Mouse (Mus musculus) CH12.LX (cell line): ENCODE data around the gene Nxpe3. TPM values are rescaled to one million over a fixed set of nuclear protein-coding genes. Genes with fewer than 3 reads are reported as not detected.

Experiments used
- DNase-seq: peaks from one replicate; pipeline ENCODE4 v3.0.0-alpha.2; 2013; ENCODE audit errors: extremely low read depth
- H3K27ac ChIP-seq: 2 replicates; pipeline ENCODE4 v1.5.1; 2012; ENCODE audit warnings: low read depth, mild to moderate bottlenecking, control low read depth, moderate library complexity; ENCODE audit not compliant: insufficient read depth
- H3K27me3 ChIP-seq: replicated peaks from 2 replicates; pipeline ENCODE3; 2012; ENCODE audit warnings: inconsistent platforms
- H3K36me3 ChIP-seq, 2 experiments: replicated peaks in 1 of 2; 2 replicates each; pipeline versions ENCODE3 to v1.6.1; 2012; ENCODE audit warnings: inconsistent platforms in 1 of 2, low read length in 1 of 2, mild to moderate bottlenecking in 1 of 2, mixed read lengths in 1 of 2, moderate library complexity in 1 of 2; ENCODE audit not compliant: control insufficient read depth in 1 of 2, insufficient read depth in 1 of 2
- H3K4me1 ChIP-seq, 2 experiments: 2 replicates each; pipeline ENCODE4 v1.6.1; 2012; ENCODE audit warnings: inconsistent platforms in 1 of 2, moderate library complexity in 1 of 2; ENCODE audit not compliant: insufficient read depth in 2 of 2, control insufficient read depth in 1 of 2
- H3K4me2 ChIP-seq: 2 replicates; pipeline ENCODE4 v1.6.1; 2012; ENCODE audit warnings: low read depth, mild to moderate bottlenecking, control low read depth; ENCODE audit not compliant: poor library complexity, insufficient read depth, severe bottlenecking
- H3K4me3 ChIP-seq, 3 experiments: fragments of 150-350 bp in 1 of 3; sonication (generic) in 1 of 3; replicated peaks in 1 of 3; 2 replicates each; pipeline versions ENCODE3 to v1.5.1; 2011 to 2012; ENCODE audit warnings: low read depth in 2 of 3, low read length in 2 of 3, mild to moderate bottlenecking in 2 of 3, moderate library complexity in 2 of 3, control low read depth in 1 of 3, improper control_type of control experiment in 1 of 3, inconsistent platforms in 1 of 3, mixed read lengths in 1 of 3; ENCODE audit not compliant: poor library complexity in 1 of 3
- H3K79me2 ChIP-seq: replicated peaks from 2 replicates; pipeline ENCODE4 v1.6.1; 2012; ENCODE audit warnings: mild to moderate bottlenecking, moderate library complexity; ENCODE audit not compliant: control insufficient read depth, poor library complexity, insufficient read depth, severe bottlenecking; ENCODE audit errors: extremely low read depth
- H3K9ac ChIP-seq: 2 replicates; pipeline ENCODE4 v1.6.1; 2012; ENCODE audit warnings: low read depth, mild to moderate bottlenecking, control low read depth, moderate library complexity; ENCODE audit not compliant: insufficient read depth
- H3K9me3 ChIP-seq: replicated peaks from 2 replicates; pipeline ENCODE3; 2012; ENCODE audit warnings: low read length, inconsistent platforms, mixed read lengths
- BHLHE40 ChIP-seq: IDR thresholded peaks from 2 replicates; pipeline ENCODE4 v1.6.1; 2011; ENCODE audit warnings: mild to moderate bottlenecking, low read depth, low read length, improper control_type of control experiment
- CTCF ChIP-seq, 2 experiments: IDR thresholded peaks in 1 of 2; conservative IDR thresholded peaks in 1 of 2; 2 replicates each; pipeline ENCODE4 v1.5.1; 2011 to 2012; ENCODE audit warnings: low read depth in 2 of 2, low read length in 2 of 2, improper control_type of control experiment in 1 of 2, inconsistent platforms in 1 of 2, mild to moderate bottlenecking in 1 of 2, moderate library complexity in 1 of 2
- E2F4 ChIP-seq: IDR thresholded peaks from 2 replicates; pipeline ENCODE4 v1.6.1; 2011; ENCODE audit warnings: low read depth, low read length, improper control_type of control experiment; ENCODE audit not compliant: insufficient replicate concordance
- ELF1 ChIP-seq: IDR thresholded peaks from 2 replicates; pipeline ENCODE4 v1.6.1; 2014; ENCODE audit warnings: low read depth, mild to moderate bottlenecking, inconsistent platforms, low read length, improper control_type of control experiment
- EP300 ChIP-seq: IDR thresholded peaks from 2 replicates; pipeline ENCODE4 v1.6.1; 2011; ENCODE audit warnings: low read length, improper control_type of control experiment
- ETS1 ChIP-seq: conservative IDR thresholded peaks from 2 replicates; pipeline ENCODE4 v1.6.1; 2012; ENCODE audit warnings: low read depth, mild to moderate bottlenecking, inconsistent platforms, low read length, improper control_type of control experiment, moderate library complexity
- GABPA ChIP-seq: IDR thresholded peaks from 2 replicates; pipeline ENCODE4 v1.6.1; 2012; ENCODE audit warnings: low read depth, low read length, improper control_type of control experiment, inconsistent platforms; ENCODE audit not compliant: insufficient replicate concordance
- IRF4 ChIP-seq: IDR thresholded peaks from 2 replicates; pipeline ENCODE4 v1.6.1; 2014; ENCODE audit warnings: low read depth, mild to moderate bottlenecking, inconsistent platforms, low read length, improper control_type of control experiment
- JUN ChIP-seq: IDR thresholded peaks from 2 replicates; pipeline ENCODE4 v1.6.1; 2011; ENCODE audit warnings: low read depth, mild to moderate bottlenecking, low read length, improper control_type of control experiment, moderate library complexity; ENCODE audit not compliant: insufficient read depth
- JUND ChIP-seq: conservative IDR thresholded peaks from 2 replicates; pipeline ENCODE4 v1.6.1; 2011; ENCODE audit warnings: low read depth, low read length, improper control_type of control experiment
- KAT2A ChIP-seq: IDR thresholded peaks from 2 replicates; pipeline ENCODE4 v1.6.1; 2012; ENCODE audit warnings: low read length, improper control_type of control experiment, inconsistent platforms; ENCODE audit not compliant: insufficient replicate concordance
- MAFK ChIP-seq: IDR thresholded peaks from 2 replicates; pipeline ENCODE4 v1.6.1; 2011; ENCODE audit warnings: low read length, improper control_type of control experiment; ENCODE audit not compliant: insufficient replicate concordance
- MAX ChIP-seq: IDR thresholded peaks from 2 replicates; pipeline ENCODE4 v1.6.1; 2011; ENCODE audit warnings: low read length, improper control_type of control experiment
- MEF2A ChIP-seq: IDR thresholded peaks from 2 replicates; pipeline ENCODE4 v1.6.1; 2014; ENCODE audit warnings: low read depth, mild to moderate bottlenecking, inconsistent platforms, low read length, improper control_type of control experiment, borderline replicate concordance
- MXI1 ChIP-seq: IDR thresholded peaks from 2 replicates; pipeline ENCODE4 v1.6.1; 2011; ENCODE audit warnings: mild to moderate bottlenecking, low read depth, low read length, improper control_type of control experiment
- MYC ChIP-seq: IDR thresholded peaks from 2 replicates; pipeline ENCODE4 v1.6.1; 2011; ENCODE audit warnings: low read depth, mild to moderate bottlenecking, improper control_type of control experiment, low read length
- NELFE ChIP-seq: IDR thresholded peaks from 2 replicates; pipeline ENCODE4 v1.6.1; 2011; ENCODE audit warnings: low read depth, low read length, improper control_type of control experiment
- NRF1 ChIP-seq: IDR thresholded peaks from 2 replicates; pipeline ENCODE4 v1.6.1; 2014; ENCODE audit warnings: low read depth, mild to moderate bottlenecking, inconsistent platforms, low read length, improper control_type of control experiment, moderate library complexity
- RCOR1 ChIP-seq: conservative IDR thresholded peaks from 2 replicates; pipeline ENCODE4 v1.6.1; 2012; ENCODE audit warnings: low read depth, mild to moderate bottlenecking, inconsistent platforms, low read length, improper control_type of control experiment
- SMC3 ChIP-seq: IDR thresholded peaks from 2 replicates; pipeline ENCODE4 v1.6.1; 2011; ENCODE audit warnings: low read depth, low read length, improper control_type of control experiment
- TBP ChIP-seq: conservative IDR thresholded peaks from 2 replicates; pipeline ENCODE4 v1.6.1; 2011; ENCODE audit warnings: low read depth, low read length, improper control_type of control experiment
- TCF12 ChIP-seq: IDR thresholded peaks from 2 replicates; pipeline ENCODE4 v1.6.1; 2014; ENCODE audit warnings: low read depth, mild to moderate bottlenecking, inconsistent platforms, low read length, improper control_type of control experiment
- USF1 ChIP-seq: IDR thresholded peaks from 2 replicates; pipeline ENCODE4 v1.6.1; 2014; ENCODE audit warnings: low read depth, mild to moderate bottlenecking, inconsistent platforms, low read length, improper control_type of control experiment
- USF2 ChIP-seq: conservative IDR thresholded peaks from 2 replicates; pipeline ENCODE4 v1.6.1; 2011; ENCODE audit warnings: low read depth, low read length, improper control_type of control experiment
- ZC3H11A ChIP-seq: IDR thresholded peaks from 2 replicates; pipeline ENCODE4 v1.6.1; 2012; ENCODE audit warnings: low read depth, mild to moderate bottlenecking, inconsistent platforms, low read length, improper control_type of control experiment
- ZNF384 ChIP-seq: IDR thresholded peaks from 2 replicates; pipeline ENCODE4 v1.6.1; 2012; ENCODE audit warnings: low read depth, low read length, improper control_type of control experiment, inconsistent platforms
- dilution Hi-C: fragments of 300-500 bp; cut with MboI; formaldehyde crosslinking; loops from 2 replicates; pipeline ENCODE4 v1.14.3; 2020; ENCODE audit warnings: low sequenced_read_pairs; ENCODE audit not compliant: extremely low pct_unique_long_range_greater_than_20kb, extremely low pct_ligation_motif_present
- in situ Hi-C: fragments of 300-500 bp; cut with MboI; formaldehyde crosslinking; loops from 3 replicates; pipeline ENCODE4 v1.14.3; 2019; ENCODE audit warnings: low sequenced_read_pairs, low pct_ligation_motif_present, low pct_unique_long_range_greater_than_20kb, mixed read lengths
- polyA plus RNA-seq: library from polyadenylated mRNA; unstranded; fragments of >175 nt; gene quantifications from 2 replicates; pipeline ENCODE4 v1.2.1, GENCODE M21; 2012; ENCODE audit warnings: low read depth; ENCODE audit not compliant: insufficient read length
- total RNA-seq, 2 experiments: library from RNA; depleted of rRNA; stranded (reverse); fragments of 300-350 nt in 1 of 2; fragments of >200 nt in 1 of 2; gene quantifications; 2 replicates each; pipeline ENCODE4 v1.2.3; 2012 to 2014

Gene Nxpe3
- total and polyA plus RNA-seq, 3 experiments: 5.4 to 12.3 (median 10.6) TPM

GRCm38 (mm10) chr16:55852943-55853727 is 42.0 kb downstream of the Nxpe3 start (continued):
- no peak for TF ChIP-seq USF2
- no peak; the same call in 1 of the 2 replicates for TF ChIP-seq MEF2A
- no peak for TF ChIP-seq KAT2A
- TF ChIP-seq NELFE: no peak; the same call in 1 of the 2 replicates
- TF ChIP-seq NRF1: no peak
- no peak for TF ChIP-seq USF1
- TF ChIP-seq EP300: no peak
- TF ChIP-seq JUN: no peak
- peak; percentile 99 for TF ChIP-seq SMC3
- no peak for TF ChIP-seq GABPA

DNA sequence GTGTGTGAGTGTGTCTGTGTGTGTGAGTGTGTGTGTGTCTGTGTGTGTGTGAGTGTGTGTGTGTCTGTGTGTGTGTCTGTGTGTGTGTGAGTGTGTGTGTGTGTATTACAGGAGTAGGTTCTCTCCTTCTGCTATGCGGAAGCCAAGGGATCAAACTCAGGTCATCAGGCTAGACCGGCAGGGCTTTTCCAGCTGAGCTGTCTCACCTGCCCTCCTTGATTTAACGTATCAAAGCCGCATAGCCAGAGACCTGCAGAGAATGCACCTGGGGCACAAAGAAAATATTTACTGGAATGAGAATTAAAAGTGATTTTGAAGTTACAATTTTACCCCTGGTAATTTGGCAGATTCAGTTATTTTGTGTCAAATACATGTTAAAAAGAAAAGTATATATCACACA is 42.6 kb downstream of the Nxpe3 start:
- Histone ChIP-seq H3K79me2 (no peaks in the 10 kb centered on the region), H3K27ac (no peak overlapping the region), H3K4me2 (no peak overlapping the region), H3K4me3 (no peak overlapping the region), H3K36me3 (peaks cover 37 to 54% of the 10 kb centered on the region in 2 experiments), H3K9ac (no peak overlapping the region), H3K4me1 (peaks cover 18 to 40% of the 10 kb centered on the region in 2 experiments), H3K9me3 (peaks cover 9% of the 10 kb centered on the region), H3K27me3 (no peaks in the 10 kb centered on the region)
- in situ Hi-C loops: loop anchor here (25.0 kb wide), 1 partner anchor 715 kb away; no protein-coding TSS in a partner anchor
- DNase-seq: no peak
- dilution Hi-C loops: no loop called here
- TF ChIP-seq KAT2A (no peak), ZNF384 (no peak), ETS1 (no peak), CTCF (conservative IDR thresholded peaks at IDR 0.05 in 1 of 2, IDR thresholded peaks at IDR 0.05 in 1 of 2; ENCODE audit: low read depth in 2 of 2, low read length in 2 of 2) (no peak), IRF4 (no peak), MXI1 (no peak)

- peaks cover 33 to 51% of the 10 kb centered on the region in 2 experiments for H3K36me3 ChIP-seq
- in situ Hi-C loops (loop anchor here (25.0 kb wide), 1 partner anchor 713 kb away; no protein-coding TSS in a partner anchor), dilution Hi-C loops (no loop called here)
- no peaks in the 10 kb centered on the region for H3K9me3 ChIP-seq
- H3K4me3 ChIP-seq: no peak overlapping the region
- H3K27me3 ChIP-seq: no peaks in the 10 kb centered on the region
- peak overlapping the region; percentile 33 for H3K4me2 ChIP-seq
- no peak overlapping the region; the same call in 1 of the 2 replicates for H3K27ac ChIP-seq
- no peaks in the 10 kb centered on the region for H3K79me2 ChIP-seq
- DNase-seq: peak; percentile 88
- 0 out of 2 replicates have a peak overlapping the region, but pooled peaks have one; percentile 7 for H3K9ac ChIP-seq
- peaks cover 18 to 44% of the 10 kb centered on the region in 2 experiments for H3K4me1 ChIP-seq
- TF ChIP-seq MYC: peak; percentile 79; the same call in 1 of the 2 replicates
- TF ChIP-seq CTCF (conservative IDR thresholded peaks at IDR 0.05 in 1 of 2, IDR thresholded peaks at IDR 0.05 in 1 of 2; ENCODE audit: low read depth in 2 of 2, low read length in 2 of 2): no peak
- no peak for TF ChIP-seq ELF1
- TF ChIP-seq TCF12: no peak
- TF ChIP-seq ZNF384: no peak
- TF ChIP-seq NRF1: no peak
- no peak; the same call in 1 of the 2 replicates for TF ChIP-seq RCOR1
- TF ChIP-seq BHLHE40: peak; percentile 89
- 0 out of 2 replicates have a peak, but pooled peaks have one; percentile 55 for TF ChIP-seq MAX
- no peak for TF ChIP-seq JUND
- no peak; the same call in 1 of the 2 replicates for TF ChIP-seq EP300
- no peak for TF ChIP-seq E2F4
- TF ChIP-seq JUN: no peak
- TF ChIP-seq IRF4: peak; percentile 52; the same call in 1 of the 2 replicates
- TF ChIP-seq ETS1: peak; percentile 69
- 0 out of 2 replicates have a peak, but pooled peaks have one; percentile 41 for TF ChIP-seq TBP
- peak; percentile 72 for TF ChIP-seq MEF2A
- TF ChIP-seq MAFK: peak; percentile 59; the same call in 1 of the 2 replicates
- no peak for TF ChIP-seq ZC3H11A
These were observed 44.6 kb downstream of the Nxpe3 start for GRCm38 (mm10) chr16:55850485-55850884.
